Mouse (Mus musculus) activated CD4-positive, CD25-positive, alpha-beta regulatory T cell, adult 9 weeks (primary cell): ENCODE measurements around the gene Adam30. TPM values are rescaled to one million over a fixed set of nuclear protein-coding genes. Genes with fewer than 3 reads are reported as not detected.

Experiments
- polyA plus RNA-seq: library from polyadenylated mRNA; unstranded; fragments of 100-300 nt; shearing (Covaris generic); gene quantifications from one replicate; pipeline ENCODE4 v1.2.1, GENCODE M21; 2017

Gene Adam30
- polyA plus RNA-seq, result not detected

DNA sequence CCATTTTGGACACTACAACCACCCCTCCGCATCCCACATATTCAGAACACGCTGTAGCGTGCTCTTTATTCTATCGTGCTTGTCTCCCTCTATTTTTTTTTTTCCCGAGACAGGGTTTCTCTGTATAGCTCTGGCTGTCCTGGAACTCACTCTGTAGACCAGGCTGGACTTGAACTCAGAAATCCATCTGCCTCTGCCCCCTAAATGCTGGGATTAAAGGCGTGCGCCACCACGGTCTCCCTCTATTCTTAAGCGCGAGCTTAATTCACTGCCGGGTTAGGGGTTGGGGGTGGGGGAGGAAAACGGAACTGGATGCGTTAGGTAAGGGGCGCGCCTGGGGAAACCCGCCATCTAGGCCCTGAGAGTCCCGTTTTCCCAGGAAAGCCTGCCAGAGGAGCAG is at the start of gene Adam30:
Gene Adam30 (plus strand): TSS at position 301 of the 400 bp plus-strand sequence.

Other genes with a start within 250 kb of the Adam30 start
- gene Notch2, start 147.1 kb upstream of the Adam30 start, polyA plus RNA-seq, result 11.8 TPM
- not detected for gene Reg4, start 61.5 kb downstream of the Adam30 start, polyA plus RNA-seq
- gene Hmgcs2, start 119.8 kb downstream of the Adam30 start, polyA plus RNA-seq, result not detected
- 184 TPM for gene Phgdh, start 179.4 kb downstream of the Adam30 start, polyA plus RNA-seq
- gene Zfp697, start 221.8 kb downstream of the Adam30 start, polyA plus RNA-seq, result not detected